Mouse (Mus musculus): ENCODE results near the gene Prkar1b. TPM values are rescaled to one million over a fixed set of nuclear protein-coding genes. Genes with fewer than 3 reads are reported as not detected.

Gene Prkar1b
- polyA plus RNA-seq, 1 experiment from 2014 or later, result 196 TPM

DNA sequence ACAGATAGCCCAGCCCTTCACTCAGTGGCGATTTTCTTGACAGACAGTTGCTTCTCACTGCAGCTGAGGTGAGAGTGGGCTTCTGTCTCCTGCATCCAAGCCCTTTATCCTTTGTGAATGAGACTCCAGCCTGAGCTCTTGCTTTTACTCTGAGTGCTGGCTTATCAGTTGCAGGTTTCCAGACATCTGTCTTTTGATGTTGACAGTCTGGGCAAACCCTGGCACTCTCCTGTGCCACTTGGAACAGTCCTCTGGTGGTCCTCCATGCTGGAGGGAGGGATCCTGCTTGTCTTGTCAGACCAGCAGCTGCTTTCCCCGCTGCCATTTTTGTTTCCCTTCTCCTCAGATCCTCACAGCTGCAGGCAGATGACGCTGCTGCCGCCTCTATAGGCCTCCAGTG is 22.1 kb upstream of the Prkar1b start:
- Histone ChIP-seq H3K36me3 (peaks cover 61% of the 10 kb centered on the region), H3K4me3 (no peak overlapping the region), H3K27ac (replicated peaks) (no peak overlapping the region), H3K4me2 (no peak overlapping the region), H3K9ac (no peak overlapping the region), H3K4me1 (replicated peaks) (peaks cover 26% of the 10 kb centered on the region), H3K9me3 (no peaks in the 10 kb centered on the region), H3K27me3 (no peaks in the 10 kb centered on the region)
- WGBS, result 94% methylated on average over 4 of the region's 4 CpGs
- no peak for ATAC-seq (ENCODE audit: low read depth)

GRCm38 (mm10) chr5:139167548-139167947 is 17.7 kb upstream of the Prkar1b start:
- H3K36me3 ChIP-seq, result peaks cover 91% of the 10 kb centered on the region
- no peak overlapping the region for H3K4me3 ChIP-seq
- H3K4me1 ChIP-seq (replicated peaks), result peaks cover 6% of the 10 kb centered on the region
- no peak overlapping the region for H3K27ac ChIP-seq (replicated peaks)
- ATAC-seq (ENCODE audit: low read depth), result no peak
- WGBS, result 90% methylated on average over 1 of the region's 1 CpGs
- H3K4me2 ChIP-seq, result no peak overlapping the region
- no peak overlapping the region for H3K9ac ChIP-seq
- H3K9me3 ChIP-seq, result no peaks in the 10 kb centered on the region
- no peaks in the 10 kb centered on the region for H3K27me3 ChIP-seq

DNA sequence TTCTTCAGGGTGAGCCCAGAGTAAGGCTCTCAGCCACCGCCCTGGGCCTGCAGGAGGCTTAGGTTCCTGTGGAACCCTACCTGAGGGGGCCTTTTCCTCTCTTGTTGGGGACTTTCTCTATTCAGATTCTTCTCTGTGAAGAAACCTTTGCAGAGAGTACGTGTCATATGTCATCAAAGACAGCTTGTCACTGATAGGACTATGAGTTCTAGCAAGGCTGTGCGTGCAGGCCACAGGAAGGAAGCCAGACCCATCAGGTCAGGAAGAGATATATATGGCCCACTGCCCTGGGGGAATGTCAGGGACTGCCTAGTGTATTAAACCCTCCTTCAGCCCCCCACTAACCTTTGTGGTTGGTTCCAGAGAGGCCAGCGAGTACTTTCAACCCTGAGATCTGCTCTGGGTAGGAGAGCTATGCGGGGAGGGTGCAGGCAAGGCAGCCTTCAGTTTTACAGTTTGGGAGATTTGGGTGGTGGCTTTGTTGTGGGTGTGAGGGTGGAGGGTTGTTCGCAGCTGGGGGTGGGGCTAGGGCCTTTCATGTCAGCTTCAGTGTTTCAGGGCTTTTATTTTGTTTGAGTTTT is 17.1 kb upstream of the Prkar1b start:
- Histone ChIP-seq H3K27me3 (no peaks in the 10 kb centered on the region), H3K4me2 (no peak overlapping the region), H3K9me3 (no peaks in the 10 kb centered on the region), H3K9ac (no peak overlapping the region), H3K4me1 (replicated peaks) (peaks cover 6% of the 10 kb centered on the region), H3K4me3 (no peak overlapping the region), H3K27ac (replicated peaks) (no peak overlapping the region), H3K36me3 (peaks cover 91% of the 10 kb centered on the region)
- no peak for ATAC-seq (ENCODE audit: low read depth)
- 93% methylated on average over 6 of the region's 6 CpGs for WGBS

GRCm38 (mm10) chr5:139161632-139162031 is 11.8 kb upstream of the Prkar1b start:
- peaks cover 67% of the 10 kb centered on the region for H3K36me3 ChIP-seq

GRCm38 (mm10) chr5:139160899-139161298 is 11.1 kb upstream of the Prkar1b start:
- ATAC-seq (ENCODE audit: low read depth), result no peak
- H3K36me3 ChIP-seq, result peaks cover 67% of the 10 kb centered on the region
- peaks cover 6% of the 10 kb centered on the region for H3K4me1 ChIP-seq (replicated peaks)
- no peaks in the 10 kb centered on the region for H3K9me3 ChIP-seq
- H3K27me3 ChIP-seq, result no peaks in the 10 kb centered on the region
- no peak overlapping the region for H3K27ac ChIP-seq (replicated peaks)
- H3K4me2 ChIP-seq, result no peak overlapping the region
- WGBS, result 93% methylated on average over 8 of the region's 8 CpGs
- H3K9ac ChIP-seq, result no peak overlapping the region
- H3K4me3 ChIP-seq, result no peak overlapping the region

More at GRCm38 (mm10) chr5:139161632-139162031, 11.8 kb upstream of the Prkar1b start:
- Histone ChIP-seq H3K9me3 (no peaks in the 10 kb centered on the region), H3K9ac (no peak overlapping the region), H3K27me3 (no peaks in the 10 kb centered on the region), H3K27ac (replicated peaks) (no peak overlapping the region), H3K4me1 (replicated peaks) (peaks cover 6% of the 10 kb centered on the region), H3K4me2 (no peak overlapping the region), H3K4me3 (no peak overlapping the region)
- ATAC-seq (ENCODE audit: low read depth), result no peak
- 91% methylated on average over 10 of the region's 10 CpGs for WGBS

DNA sequence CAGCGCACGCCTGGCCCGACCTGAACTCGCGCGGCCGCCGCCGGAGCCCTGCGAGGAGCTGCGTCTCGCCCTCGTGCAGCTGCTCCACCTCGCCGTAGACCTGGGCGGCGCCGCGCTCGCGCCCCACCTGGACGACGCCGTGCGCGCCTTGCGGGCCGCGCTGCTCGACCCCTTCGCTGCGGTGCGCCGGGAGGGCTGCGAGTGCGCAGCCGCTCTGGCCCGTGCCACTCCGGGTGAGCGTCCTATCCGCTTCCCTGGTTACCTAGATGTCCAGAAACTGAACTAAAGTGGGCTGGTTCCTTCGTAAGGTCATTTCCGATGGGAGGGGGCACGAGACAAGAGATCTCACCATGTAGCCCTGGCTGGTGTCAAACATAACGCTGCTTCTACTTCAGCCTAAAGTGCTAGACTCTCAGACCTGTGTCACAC is 816 bp upstream of the Prkar1b start:
- peak overlapping the region; percentile 89 for H3K9ac ChIP-seq
- peak overlapping the region; percentile 96 for H3K4me2 ChIP-seq
- no peaks in the 10 kb centered on the region for H3K9me3 ChIP-seq
- H3K27me3 ChIP-seq, result no peaks in the 10 kb centered on the region
- H3K36me3 ChIP-seq, result peaks cover 29% of the 10 kb centered on the region
- H3K27ac ChIP-seq (replicated peaks), result peak overlapping the region; percentile 71
- peak overlapping the region; percentile 92 for H3K4me3 ChIP-seq
- no peak; the same call in 1 of the 2 replicates for ATAC-seq (ENCODE audit: low read depth)
- peaks cover 22% of the 10 kb centered on the region for H3K4me1 ChIP-seq (replicated peaks)
- WGBS, result under 1% methylated on average over 45 of the region's 45 CpGs

DNA sequence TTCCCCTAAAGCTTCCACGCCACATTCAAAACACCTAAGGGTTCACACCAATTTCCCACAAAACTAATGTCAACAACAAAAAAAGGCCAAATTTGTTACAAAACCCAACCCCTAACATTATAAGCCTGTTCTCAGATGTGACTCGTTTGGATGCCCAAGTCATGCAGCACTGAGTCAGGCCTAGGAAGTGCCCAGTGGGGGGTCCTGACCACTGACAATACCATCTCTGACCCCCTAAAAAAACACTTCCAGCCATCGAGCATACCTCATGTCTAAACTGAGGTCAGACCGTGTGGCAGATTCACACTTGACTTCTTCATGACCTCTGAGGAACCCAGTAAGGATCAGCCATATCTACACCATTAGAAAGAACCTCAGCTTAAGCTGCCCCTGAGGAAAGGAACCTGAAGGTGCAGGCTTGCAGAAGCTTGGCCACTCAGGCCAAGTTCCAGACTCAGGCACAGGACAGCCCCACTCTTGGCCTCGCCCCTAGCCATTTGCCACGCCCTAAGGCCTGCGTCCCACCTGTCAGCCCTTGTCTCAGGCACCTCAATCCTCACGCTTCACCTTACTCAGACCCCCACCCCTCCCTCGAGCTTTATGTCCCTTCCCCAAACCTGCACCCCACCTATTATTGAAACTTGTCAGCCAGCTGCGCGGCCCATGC is 662 bp downstream of the Prkar1b start:
- 26% methylated on average over 11 of the region's 11 CpGs for WGBS
- Histone ChIP-seq H3K9me3 (no peaks in the 10 kb centered on the region), H3K27ac (replicated peaks) (peak overlapping the region; percentile 73; the same call in 1 of the 2 replicates), H3K27me3 (no peaks in the 10 kb centered on the region), H3K36me3 (peaks cover 15% of the 10 kb centered on the region), H3K4me1 (replicated peaks) (peaks cover 22% of the 10 kb centered on the region), H3K9ac (no peak overlapping the region), H3K4me2 (peak overlapping the region; percentile 96), H3K4me3 (peak overlapping the region; percentile 92)
- ATAC-seq (ENCODE audit: low read depth), result peak; percentile 62

DNA sequence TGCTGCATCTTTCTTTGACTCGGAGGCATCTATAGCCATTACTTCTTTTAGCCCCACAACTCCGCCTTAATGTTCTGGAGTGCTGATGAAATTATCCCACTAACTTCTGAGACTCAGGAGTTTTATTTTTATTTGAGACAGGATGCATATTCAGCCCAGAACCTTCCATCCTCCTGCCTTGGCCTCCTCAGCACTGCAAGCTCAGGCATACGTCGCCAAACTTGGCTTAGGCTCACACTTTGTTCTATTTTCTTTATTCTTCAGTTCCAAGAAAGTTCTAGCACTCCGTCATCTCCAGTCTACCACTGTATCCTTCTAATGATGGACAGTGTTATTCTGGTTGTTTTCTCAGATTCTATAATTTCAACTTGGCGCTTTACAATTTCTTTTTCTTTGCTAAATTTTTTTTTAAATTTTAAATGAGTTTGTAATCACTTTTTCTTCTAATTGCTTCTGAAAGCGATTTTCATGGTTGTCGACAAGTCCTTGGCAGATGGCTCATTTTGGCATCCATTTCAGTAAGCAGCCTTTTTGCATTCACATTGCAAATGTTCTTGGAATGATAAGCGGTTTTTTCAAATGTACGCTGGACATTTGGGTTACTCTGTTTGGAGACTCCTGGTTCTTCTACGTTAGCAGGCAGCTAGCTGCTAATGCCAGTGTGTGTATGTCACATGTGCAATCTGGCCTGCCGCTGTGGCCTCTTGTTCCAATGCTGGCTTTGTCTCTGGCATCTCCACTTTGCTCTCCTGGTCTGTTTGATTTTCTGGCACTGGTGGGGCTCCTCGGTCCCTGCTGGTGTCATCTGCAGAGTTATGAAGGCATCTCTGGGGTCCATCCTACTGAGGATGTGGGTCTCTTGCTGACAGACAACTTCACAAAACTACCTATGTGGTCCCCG is 2.4 kb downstream of the Prkar1b start:
- Histone ChIP-seq H3K4me3 (no peak overlapping the region), H3K27me3 (no peaks in the 10 kb centered on the region), H3K4me2 (no peak overlapping the region), H3K4me1 (replicated peaks) (peaks cover 22% of the 10 kb centered on the region), H3K36me3 (no peaks in the 10 kb centered on the region), H3K27ac (replicated peaks) (no peak overlapping the region), H3K9ac (no peak overlapping the region), H3K9me3 (no peaks in the 10 kb centered on the region)
- WGBS, result 87% methylated on average over 14 of the region's 14 CpGs
- ATAC-seq (ENCODE audit: low read depth), result no peak

- Histone ChIP-seq H3K9ac (no peak overlapping the region), H3K9me3 (no peaks in the 10 kb centered on the region), H3K36me3 (no peaks in the 10 kb centered on the region), H3K27me3 (no peaks in the 10 kb centered on the region), H3K27ac (replicated peaks) (no peak overlapping the region), H3K4me1 (replicated peaks) (peaks cover 16% of the 10 kb centered on the region), H3K4me2 (no peak overlapping the region), H3K4me3 (no peak overlapping the region)
- WGBS, result 91% methylated on average over 11 of the region's 11 CpGs
- ATAC-seq (ENCODE audit: low read depth), result no peak
Observed at GRCm38 (mm10) chr5:139146476-139147075, 3.2 kb downstream of the Prkar1b start.

- WGBS, result 88% methylated on average over 4 of the region's 4 CpGs
- no peaks in the 10 kb centered on the region for H3K27me3 ChIP-seq
- ATAC-seq (ENCODE audit: low read depth), result no peak
- no peaks in the 10 kb centered on the region for H3K9me3 ChIP-seq
- no peak overlapping the region for H3K9ac ChIP-seq
- H3K36me3 ChIP-seq, result no peaks in the 10 kb centered on the region
- H3K27ac ChIP-seq (replicated peaks), result no peak overlapping the region
- H3K4me2 ChIP-seq, result no peak overlapping the region
- peaks cover 7% of the 10 kb centered on the region for H3K4me1 ChIP-seq (replicated peaks)
- H3K4me3 ChIP-seq, result no peak overlapping the region
Observed at GRCm38 (mm10) chr5:139145726-139146125, 4.1 kb downstream of the Prkar1b start.

GRCm38 (mm10) chr5:139143890-139144289 is 5.9 kb downstream of the Prkar1b start:
- no peak overlapping the region for H3K4me3 ChIP-seq
- no peak overlapping the region for H3K4me2 ChIP-seq
- whole genome bisulfite sequencing, result 81% methylated on average over 3 of the region's 3 CpGs
- peaks cover under 1% of the 10 kb centered on the region; the same call in 1 of the 2 replicates for H3K4me1 ChIP-seq (replicated peaks)
- H3K27me3 ChIP-seq, result no peaks in the 10 kb centered on the region
- no peaks in the 10 kb centered on the region for H3K36me3 ChIP-seq
- H3K27ac ChIP-seq (replicated peaks), result no peak overlapping the region
- no peaks in the 10 kb centered on the region for H3K9me3 ChIP-seq
- no peak for ATAC-seq (ENCODE audit: low read depth)
- H3K9ac ChIP-seq, result no peak overlapping the region

DNA sequence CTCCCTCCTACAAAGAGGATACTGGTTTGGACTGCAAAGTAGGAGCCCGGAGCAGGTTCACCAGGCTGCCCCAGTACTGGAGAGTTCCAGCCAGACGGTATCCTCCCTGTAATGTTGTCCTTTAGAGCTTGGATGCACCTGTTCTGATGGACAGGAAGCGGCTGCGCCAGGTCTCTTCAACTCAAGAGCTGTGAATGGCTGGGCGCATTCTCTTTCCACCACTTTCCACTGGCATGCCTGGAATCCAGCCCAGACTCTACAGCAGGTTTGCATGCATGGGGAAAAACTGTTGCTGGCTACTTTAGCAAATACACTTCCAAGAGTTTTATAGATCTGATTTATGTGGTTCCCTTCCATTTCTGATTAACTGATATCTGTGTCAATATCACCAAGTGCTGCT is 8.5 kb downstream of the Prkar1b start:
- H3K9me3 ChIP-seq, result no peaks in the 10 kb centered on the region
- no peak overlapping the region for H3K4me2 ChIP-seq
- WGBS, result 82% methylated on average over 5 of the region's 5 CpGs

More for the DNA sequence above, 8.5 kb downstream of the Prkar1b start:
- no peaks in the 10 kb centered on the region for H3K4me1 ChIP-seq (replicated peaks)
- no peak overlapping the region for H3K27ac ChIP-seq (replicated peaks)
- H3K9ac ChIP-seq, result no peak overlapping the region
- ATAC-seq (ENCODE audit: low read depth), result no peak
- H3K27me3 ChIP-seq, result no peaks in the 10 kb centered on the region
- H3K36me3 ChIP-seq, result no peaks in the 10 kb centered on the region
- no peak overlapping the region for H3K4me3 ChIP-seq

Data from neural tube, embryonic 13.5 days (tissue).